Mouse (Mus musculus) olfactory bulb, adult 2 months (tissue): Measurements from ENCODE around the gene Prss41.

ENCODE experiments used
- CTCF ChIP-seq: fragments of 200-500 bp; IDR thresholded peaks from 2 replicates; pipeline ENCODE4 v1.5.1; 2012; ENCODE audit warnings: low read depth, mild to moderate bottlenecking, low read length, moderate library complexity; ENCODE audit not compliant: insufficient read depth
- POLR2A ChIP-seq: fragments of 200-500 bp; IDR thresholded peaks from 2 replicates; pipeline ENCODE4 v1.6.1; 2012; ENCODE audit warnings: mild to moderate bottlenecking, low read depth, low read length, moderate library complexity; ENCODE audit not compliant: insufficient read depth

DNA sequence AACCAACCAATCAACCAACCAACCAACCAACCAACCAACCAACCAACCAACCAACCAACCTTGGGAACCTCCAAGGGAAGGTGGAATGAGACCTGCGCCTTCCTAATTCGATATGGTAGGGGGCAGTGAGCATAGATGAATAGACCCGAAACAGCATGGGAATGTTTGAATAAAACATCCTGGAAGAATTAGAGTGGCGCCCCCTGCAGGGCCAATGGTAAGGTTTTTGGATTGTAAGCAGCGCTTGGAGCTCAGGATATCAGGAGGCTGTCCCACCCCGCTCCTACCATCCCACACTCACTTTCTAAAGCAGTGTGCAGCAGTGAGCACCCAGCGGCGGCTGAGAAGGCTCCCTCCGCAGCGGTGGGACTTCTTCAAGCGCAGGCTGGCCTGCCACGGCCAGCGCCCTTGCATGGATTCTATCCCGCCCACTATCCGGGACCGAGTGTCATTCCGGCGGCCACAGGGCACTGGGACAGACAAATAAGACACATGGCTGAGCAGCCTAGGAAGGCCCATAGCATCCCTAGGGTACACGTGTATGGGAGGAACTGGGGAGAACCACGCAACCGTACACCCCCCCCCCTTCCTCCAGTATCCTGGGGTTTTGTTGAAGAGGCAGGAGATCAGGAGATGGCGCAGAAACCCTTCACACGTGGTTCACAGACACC lies 696 bp downstream of the Prss41 start:
- TF ChIP-seq CTCF (no peak), POLR2A (no peak)
